Comparison of ENCODE assay signal across 9 mouse cellular contexts in the genomic region with DNA sequence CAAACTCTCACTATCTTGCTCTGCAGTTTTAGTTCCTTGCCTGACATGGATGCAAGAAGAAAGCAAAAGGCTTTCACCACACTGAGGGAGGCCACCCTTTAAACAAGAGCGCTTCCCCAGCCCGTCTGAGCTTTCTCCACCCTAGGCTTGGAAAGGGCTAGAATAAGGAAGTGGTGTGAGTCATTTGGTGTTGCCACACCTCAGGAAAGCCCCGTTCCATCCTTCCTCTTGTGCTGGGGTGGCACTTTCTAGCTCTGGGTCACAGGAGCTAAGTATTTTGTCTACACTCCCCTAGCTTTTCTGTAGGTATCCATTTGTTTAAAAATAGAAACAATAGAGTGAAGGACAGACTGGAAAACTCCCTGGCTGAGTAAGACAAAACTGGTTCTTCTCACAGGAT.
A peak's percentile ranks its signal among the peaks of the same experiment; 100 is the strongest.
DNase-seq lines count a peak whose midpoint lies in the region; ATAC-seq and TF ChIP-seq lines count a peak whose summit lies in the region.
"Had no signal": no experiment of that assay in that cellular context is flagged by ENCODE, and none has a peak within 500 bp of the region (broad histone marks: within the 10 kb centered on the region; RNA-seq: fewer than 3 reads in every experiment).

No protein-coding gene starts in this region.

- no peak for TF ChIP-seq POLR2A in kidney, adult 2 months (IDR thresholded peaks at IDR 0.05; ENCODE audit: low read depth, low read length)
- no peak for TF ChIP-seq POLR2A in MEL (IDR thresholded peaks at IDR 0.05; ENCODE audit: control insufficient read depth in 1 of 2, insufficient read depth in 1 of 2, low read depth in 1 of 2, low read length in 2 of 2, poor library complexity in 1 of 2)

- H3K27ac ChIP-seq in kidney, adult 2 months (ENCODE audit: insufficient read depth, low read depth, low read length), result no peak overlapping the region
- H3K27ac ChIP-seq in MEL (ENCODE audit: control insufficient read depth, low read depth, low read length), result no peak overlapping the region
- no peak overlapping the region for H3K27ac ChIP-seq in intestine, postnatal 0 days (ENCODE audit: low read depth, low read length)

- no peaks in the 10 kb centered on the region for H3K79me2 ChIP-seq in MEL (ENCODE audit: control insufficient read depth, insufficient read depth, low read length, poor library complexity)

- no peaks in the 10 kb centered on the region for H3K4me1 ChIP-seq in kidney, adult 2 months (ENCODE audit: control insufficient read depth, insufficient read depth, low read length)
- no peaks in the 10 kb centered on the region for H3K4me1 ChIP-seq in MEL (ENCODE audit: control insufficient read depth in 1 of 2, insufficient read depth in 2 of 2, low read length in 2 of 2)
- no peaks in the 10 kb centered on the region for H3K4me1 ChIP-seq in intestine, postnatal 0 days (replicated peaks; ENCODE audit: control insufficient read depth, insufficient read depth, low read length)

- no peaks in the 10 kb centered on the region for H3K27me3 ChIP-seq in kidney, adult 2 months (replicated peaks; ENCODE audit: control insufficient read depth, insufficient read depth, low read length)
- no peaks in the 10 kb centered on the region for H3K27me3 ChIP-seq in MEL (ENCODE audit: control insufficient read depth in 1 of 2, insufficient read depth in 2 of 2, low read length in 2 of 2)
- no peaks in the 10 kb centered on the region for H3K27me3 ChIP-seq in intestine, postnatal 0 days (replicated peaks; ENCODE audit: control insufficient read depth, insufficient read depth, low read length)

- ATAC-seq in intestine, postnatal 0 days, result peak; percentile 87
- no peak for ATAC-seq in frontal cortex, adult (ENCODE audit: low TSS enrichment)

- no peak overlapping the region for H3K4me2 ChIP-seq in intestine, postnatal 0 days (replicated peaks; ENCODE audit: low read depth)

- H3K4me3 ChIP-seq in kidney, adult 2 months (ENCODE audit: insufficient read depth, low read depth, low read length), result no peak overlapping the region
- no peak overlapping the region for H3K4me3 ChIP-seq in MEL (ENCODE audit: control insufficient read depth in 1 of 2, insufficient read depth in 1 of 2, low read depth in 2 of 2, low read length in 2 of 2)
- no peak overlapping the region for H3K4me3 ChIP-seq in intestine, postnatal 0 days (ENCODE audit: low read depth, low read length)

- no peaks in the 10 kb centered on the region for H3K36me3 ChIP-seq in kidney, adult 2 months (ENCODE audit: control insufficient read depth, insufficient read depth, low read length)
- H3K36me3 ChIP-seq in MEL (ENCODE audit: control insufficient read depth in 1 of 2, insufficient read depth in 2 of 2, low read length in 2 of 2), result no peaks in the 10 kb centered on the region
- H3K36me3 ChIP-seq in intestine, postnatal 0 days (ENCODE audit: control insufficient read depth, insufficient read depth), result no peaks in the 10 kb centered on the region

- peak; percentile 33 for DNase-seq in kidney, adult 2 months
- DNase-seq in kidney, adult 11 months, result no peak
- DNase-seq in MEL (ENCODE audit: low read depth, low spot score), result peak; percentile 4
- peak; percentile 11 for DNase-seq in naive thymus-derived CD4-positive, alpha-beta T cell, adult 2 months (ENCODE audit: low read depth)
- DNase-seq in embryo, embryonic 10.5 days (ENCODE audit: low spot score), result no peak
- DNase-seq in frontal cortex, postnatal 10 days (ENCODE audit: low spot score in 2 of 2), result no peak
- DNase-seq: midbrain, embryonic 14.5 days had no signal

- TF ChIP-seq CTCF in kidney, adult 2 months (conservative IDR thresholded peaks at IDR 0.05; ENCODE audit: insufficient read depth, insufficient read length, low read depth, low read length), result no peak
- TF ChIP-seq CTCF in MEL (IDR thresholded peaks at IDR 0.05 in 2 of 3, conservative IDR thresholded peaks at IDR 0.05 in 1 of 3; ENCODE audit: control insufficient read depth in 1 of 3, insufficient read depth in 1 of 3, low read depth in 2 of 3, low read length in 3 of 3, poor library complexity in 1 of 3, severe bottlenecking in 1 of 3), result no peak
- no peak for TF ChIP-seq CTCF in intestine, postnatal 0 days (IDR thresholded peaks at IDR 0.05; ENCODE audit: low read depth)

- H3K9ac ChIP-seq in MEL (ENCODE audit: control insufficient read depth, low read depth, low read length, poor library complexity, severe bottlenecking), result no peak overlapping the region
- H3K9ac ChIP-seq in intestine, postnatal 0 days (ENCODE audit: low read depth, low read length), result no peak overlapping the region

- H3K9me3 ChIP-seq in MEL (replicated peaks; ENCODE audit: insufficient read depth, low read length), result no peaks in the 10 kb centered on the region
- H3K9me3 ChIP-seq in intestine, postnatal 0 days (ENCODE audit: control insufficient read depth), result peaks cover 7% of the 10 kb centered on the region

- TF ChIP-seq EP300 in MEL (IDR thresholded peaks at IDR 0.05; ENCODE audit: low read depth in 1 of 2, low read length in 2 of 2), result no peak

- no peak for TF ChIP-seq RAD21 in MEL (IDR thresholded peaks at IDR 0.05; ENCODE audit: low read depth, low read length)

- 67% methylated on average over 3 of the region's 3 CpGs for WGBS in kidney, adult 2 months
- WGBS in intestine, postnatal 0 days, result 46% methylated on average over 3 of the region's 3 CpGs

TF ChIP-seq in MEL, 35 proteins besides CTCF, POLR2A, EP300 and RAD21:
- no peak for TF ChIP-seq RCOR1 (IDR thresholded peaks at IDR 0.05; ENCODE audit: low read depth, low read length)
- no peak for TF ChIP-seq ZKSCAN1 (IDR thresholded peaks at IDR 0.05; ENCODE audit: low read depth, low read length)
- TF ChIP-seq MAX (IDR thresholded peaks at IDR 0.05; ENCODE audit: low read length), result no peak
- no peak for TF ChIP-seq POLR2AphosphoS5 (IDR thresholded peaks at IDR 0.05; ENCODE audit: borderline replicate concordance, low read depth, low read length)
- no peak for TF ChIP-seq UBTF (IDR thresholded peaks at IDR 0.05; ENCODE audit: borderline replicate concordance, insufficient read depth, low read depth, low read length)
- TF ChIP-seq ETS1 (IDR thresholded peaks at IDR 0.05; ENCODE audit: low read depth, low read length), result no peak
- TF ChIP-seq JUND (IDR thresholded peaks at IDR 0.05; ENCODE audit: low read depth, low read length), result no peak
- no peak for TF ChIP-seq TAL1 (IDR thresholded peaks at IDR 0.05; ENCODE audit: low read length)
- no peak for TF ChIP-seq E2F4 (IDR thresholded peaks at IDR 0.05; ENCODE audit: borderline replicate concordance, low read depth, low read length)
- TF ChIP-seq POLR2AphosphoS2 (IDR thresholded peaks at IDR 0.05; ENCODE audit: low read length), result no peak
- TF ChIP-seq CHD2 (IDR thresholded peaks at IDR 0.05; ENCODE audit: low read length), result no peak
- no peak for TF ChIP-seq GABPA (IDR thresholded peaks at IDR 0.05; ENCODE audit: low read depth, low read length)

Comparison
In these comparisons a context has a peak if more than half of its experiments do, and no peak if none do; other contexts are left out.
1. DNase-seq: peak in kidney, adult 2 months (single experiment), MEL (single experiment) and naive thymus-derived CD4-positive, alpha-beta T cell, adult 2 months (single experiment); none in kidney, adult 11 months (single experiment), embryo, embryonic 10.5 days (single experiment) and frontal cortex, postnatal 10 days (0 of 2).